Mouse (Mus musculus): ENCODE data around the gene Slc46a2. TPM values are rescaled to one million over a fixed set of nuclear protein-coding genes. Genes with fewer than 3 reads are reported as not detected.
A peak's percentile ranks its signal among the peaks of the same experiment; 100 is the strongest.

Slc46a2 gene
- polyA plus RNA-seq, 1 experiment from 2014 or later: not detected

DNA sequence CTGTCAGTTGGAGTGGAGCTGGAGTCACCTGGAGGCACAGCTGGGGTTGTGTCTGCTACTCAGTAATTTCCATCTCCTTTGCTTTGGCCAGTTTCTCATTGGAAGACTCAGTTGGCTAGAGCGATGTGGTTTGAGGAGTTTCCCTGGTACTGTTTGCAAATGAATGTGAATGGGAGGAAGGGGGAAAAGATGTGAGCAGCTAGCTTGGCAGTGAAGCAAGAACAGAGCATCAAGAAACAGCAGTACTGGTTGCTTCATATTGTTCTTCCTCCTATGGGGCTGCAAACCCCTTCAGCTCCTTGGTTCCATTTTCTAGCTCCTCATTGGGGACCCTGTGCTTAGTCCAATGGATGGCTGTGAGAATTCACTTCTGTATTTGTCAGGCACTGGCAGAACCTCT, 52.5 kb downstream of the Slc46a2 start:
- H3K4me3 ChIP-seq (ENCODE audit: low read depth, low read length): no peak overlapping the region
- no peaks in the 10 kb centered on the region for H3K27me3 ChIP-seq (ENCODE audit: control insufficient read depth, insufficient read depth, low read length)
- DNase-seq (ENCODE audit: low spot score) (no peak), ATAC-seq (replicated peaks; ENCODE audit: insufficient number of reproducible peaks, low FRiP score, low TSS enrichment, low read depth) (no peak)
- H3K9me3 ChIP-seq (replicated peaks; ENCODE audit: control insufficient read depth, low read length): no peaks in the 10 kb centered on the region
- H3K27ac ChIP-seq (replicated peaks; ENCODE audit: low read depth, low read length): no peak overlapping the region
- no peak overlapping the region for H3K4me2 ChIP-seq (ENCODE audit: low read depth, low read length)
- no peaks in the 10 kb centered on the region; the same call in 1 of the 2 replicates for H3K4me1 ChIP-seq (ENCODE audit: control insufficient read depth, insufficient read depth, low read length)
- WGBS: 76% methylated on average over 1 of the region's 1 CpGs
- H3K36me3 ChIP-seq (replicated peaks; ENCODE audit: control insufficient read depth, insufficient read depth, low read depth, low read length): no peaks in the 10 kb centered on the region
- no peak overlapping the region for H3K9ac ChIP-seq (replicated peaks; ENCODE audit: low read length)

GRCm38 (mm10) chr4:59861871-59862270, 53.0 kb downstream of the Slc46a2 start:
- Histone ChIP-seq H3K9me3 (replicated peaks; ENCODE audit: control insufficient read depth, low read length) (no peaks in the 10 kb centered on the region), H3K27me3 (ENCODE audit: control insufficient read depth, insufficient read depth, low read length) (no peaks in the 10 kb centered on the region), H3K4me2 (ENCODE audit: low read depth, low read length) (no peak overlapping the region), H3K4me3 (ENCODE audit: low read depth, low read length) (no peak overlapping the region), H3K4me1 (ENCODE audit: control insufficient read depth, insufficient read depth, low read length) (no peaks in the 10 kb centered on the region; the same call in 1 of the 2 replicates), H3K27ac (replicated peaks; ENCODE audit: low read depth, low read length) (no peak overlapping the region), H3K9ac (replicated peaks; ENCODE audit: low read length) (no peak overlapping the region), H3K36me3 (replicated peaks; ENCODE audit: control insufficient read depth, insufficient read depth, low read depth, low read length) (no peaks in the 10 kb centered on the region)
- DNase-seq (ENCODE audit: low spot score) (no peak), ATAC-seq (replicated peaks; ENCODE audit: insufficient number of reproducible peaks, low FRiP score, low TSS enrichment, low read depth) (no peak)
- 63% methylated on average over 4 of the region's 4 CpGs for WGBS

- ATAC-seq (replicated peaks; ENCODE audit: insufficient number of reproducible peaks, low FRiP score, low TSS enrichment, low read depth) (no peak), DNase-seq (ENCODE audit: low spot score) (no peak)
- Histone ChIP-seq H3K9me3 (replicated peaks; ENCODE audit: control insufficient read depth, low read length) (no peaks in the 10 kb centered on the region), H3K27me3 (ENCODE audit: control insufficient read depth, insufficient read depth, low read length) (no peaks in the 10 kb centered on the region), H3K36me3 (replicated peaks; ENCODE audit: control insufficient read depth, insufficient read depth, low read depth, low read length) (no peaks in the 10 kb centered on the region), H3K4me2 (ENCODE audit: low read depth, low read length) (no peak overlapping the region), H3K4me3 (ENCODE audit: low read depth, low read length) (no peak overlapping the region), H3K4me1 (ENCODE audit: control insufficient read depth, insufficient read depth, low read length) (no peaks in the 10 kb centered on the region; the same call in 1 of the 2 replicates), H3K9ac (replicated peaks; ENCODE audit: low read length) (no peak overlapping the region), H3K27ac (replicated peaks; ENCODE audit: low read depth, low read length) (no peak overlapping the region)
- 60% methylated on average over 2 of the region's 2 CpGs for WGBS
Measured at GRCm38 (mm10) chr4:59860431-59860830, 54.4 kb downstream of the Slc46a2 start.

DNA sequence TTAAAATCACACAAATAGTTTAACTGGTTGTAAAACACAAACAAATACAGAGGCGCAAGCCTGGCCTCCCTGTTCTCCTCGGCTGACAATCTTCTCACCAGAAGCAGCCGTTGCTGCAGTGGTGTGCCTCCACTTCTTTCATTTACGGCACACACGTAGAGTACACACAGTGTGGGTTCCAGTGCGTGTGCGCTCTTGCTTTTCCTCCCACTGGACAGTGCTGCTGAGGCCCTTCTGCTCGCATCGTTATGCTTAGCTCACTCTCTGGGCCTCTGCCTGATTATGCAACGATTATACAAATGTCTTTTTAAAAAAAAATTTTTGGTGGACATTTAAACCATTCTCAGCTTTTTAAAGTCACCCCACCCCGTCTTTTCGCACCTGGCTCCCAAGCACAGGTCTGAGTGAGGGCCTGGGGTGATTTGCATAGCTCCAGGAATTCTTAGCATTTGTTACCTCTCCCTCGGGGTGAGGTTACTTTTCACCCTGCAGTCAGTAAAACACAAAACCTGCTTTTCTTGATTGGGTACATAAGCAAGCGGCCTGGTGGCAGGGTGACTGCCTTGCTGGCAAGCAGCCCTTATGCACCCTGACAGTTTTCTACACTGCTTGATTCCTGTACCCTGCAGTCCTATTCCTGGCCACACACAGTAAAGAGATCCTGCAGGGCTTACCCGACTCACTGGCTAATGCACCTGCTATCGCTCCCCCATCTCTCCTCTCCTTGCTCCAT, 55.0 kb downstream of the Slc46a2 start:
- ATAC-seq (replicated peaks; ENCODE audit: insufficient number of reproducible peaks, low FRiP score, low TSS enrichment, low read depth): peak; percentile 60; the same call in 1 of the 2 replicates
- H3K9ac ChIP-seq (replicated peaks; ENCODE audit: low read length): no peak overlapping the region
- H3K36me3 ChIP-seq (replicated peaks; ENCODE audit: control insufficient read depth, insufficient read depth, low read depth, low read length): no peaks in the 10 kb centered on the region
- no peaks in the 10 kb centered on the region; the same call in 1 of the 2 replicates for H3K4me1 ChIP-seq (ENCODE audit: control insufficient read depth, insufficient read depth, low read length)
- H3K4me2 ChIP-seq (ENCODE audit: low read depth, low read length): no peak overlapping the region
- DNase-seq (ENCODE audit: low spot score): peak; percentile 22
- H3K9me3 ChIP-seq (replicated peaks; ENCODE audit: control insufficient read depth, low read length): no peaks in the 10 kb centered on the region
- 66% methylated on average over 16 of the region's 16 CpGs for WGBS
- H3K27ac ChIP-seq (replicated peaks; ENCODE audit: low read depth, low read length): no peak overlapping the region
- H3K27me3 ChIP-seq (ENCODE audit: control insufficient read depth, insufficient read depth, low read length): no peaks in the 10 kb centered on the region
- H3K4me3 ChIP-seq (ENCODE audit: low read depth, low read length): no peak overlapping the region

Other genes starting within 250 kb of the Slc46a2 start
- 97.2 and 103 TPM in 2 replicates for gene Inip, start 113.5 kb downstream of the Slc46a2 start, polyA plus RNA-seq (2014; fragmentation: Nextera tagmentation; extraction: Ambion mirVana)
- 7.1 and 9.5 TPM in 2 replicates for gene Snx30, start 109.2 kb downstream of the Slc46a2 start, polyA plus RNA-seq (2014; fragmentation: Nextera tagmentation; extraction: Ambion mirVana)
- not detected in 2 replicates for gene Mup4, start 45.7 kb upstream of the Slc46a2 start, polyA plus RNA-seq (2014; fragmentation: Nextera tagmentation; extraction: Ambion mirVana)
- not detected in 2 replicates for gene Mup6, start 49.2 kb upstream of the Slc46a2 start, polyA plus RNA-seq (2014; fragmentation: Nextera tagmentation; extraction: Ambion mirVana)
- not detected in 2 replicates for gene Mup7, start 155.4 kb upstream of the Slc46a2 start, polyA plus RNA-seq (2014; fragmentation: Nextera tagmentation; extraction: Ambion mirVana)
- gene Mup2, start 239.2 kb upstream of the Slc46a2 start, polyA plus RNA-seq (2014; fragmentation: Nextera tagmentation; extraction: Ambion mirVana): not detected in 2 replicates

All from embryonic facial prominence, embryonic 11.5 days (tissue).